Mouse (Mus musculus) megakaryocyte, adult 5-6 weeks (primary cell): ENCODE results near the gene Nt5c2. TPM values are rescaled to one million over a fixed set of nuclear protein-coding genes. Genes with fewer than 3 reads are reported as not detected.
A peak's percentile ranks its signal among the peaks of the same experiment; 100 is the strongest.

Experiments
- ATAC-seq: 2 replicates; pipeline ENCODE4 v1.8.0; 2016; ENCODE audit warnings: mild to moderate bottlenecking, inconsistent platforms; ENCODE audit not compliant: poor library complexity, severe bottlenecking
- total RNA-seq, 2 experiments: library from RNA; stranded (forward) in 1 of 2; stranded (reverse) in 1 of 2; fragments of 153-499, 151-499 nt in 1 of 2; fragments of 221-1000, 200-1000 nt in 1 of 2; gene quantifications; 2 replicates each; pipeline versions ENCODE4 v1.2.3 to v1.2.4; 2015 to 2017

Gene Nt5c2
- total RNA-seq, 2 experiments from 2014 or later: 36.1 to 43.6 TPM

GRCm38 (mm10) chr19:46969286-46969985, 45.5 kb downstream of the Nt5c2 start:
- no peak for ATAC-seq

GRCm38 (mm10) chr19:46968833-46969232, 46.1 kb downstream of the Nt5c2 start:
- ATAC-seq: no peak

- ATAC-seq: no peak
These were observed 47.1 kb downstream of the Nt5c2 start for GRCm38 (mm10) chr19:46967861-46968260.

GRCm38 (mm10) chr19:46966330-46966729, 48.6 kb downstream of the Nt5c2 start:
- ATAC-seq: no peak

GRCm38 (mm10) chr19:46965496-46965895, 49.5 kb downstream of the Nt5c2 start:
- ATAC-seq: no peak

- ATAC-seq: no peak
These were observed 50.6 kb downstream of the Nt5c2 start for GRCm38 (mm10) chr19:46964353-46964752.

- no peak for ATAC-seq
These were observed 51.5 kb downstream of the Nt5c2 start for GRCm38 (mm10) chr19:46963440-46963839.

- ATAC-seq: no peak
These were observed 52.1 kb downstream of the Nt5c2 start for GRCm38 (mm10) chr19:46962841-46963240.

GRCm38 (mm10) chr19:46962171-46962772, 52.7 kb downstream of the Nt5c2 start:
- ATAC-seq: peak; percentile 74

- ATAC-seq: peak; percentile 84
These were observed 53.3 kb downstream of the Nt5c2 start for GRCm38 (mm10) chr19:46961652-46962051.

- ATAC-seq: no peak
These were observed 53.8 kb downstream of the Nt5c2 start for GRCm38 (mm10) chr19:46961047-46961651.

- no peak; the same call in 1 of the 2 replicates for ATAC-seq
These were observed 54.6 kb downstream of the Nt5c2 start for GRCm38 (mm10) chr19:46960101-46961046.

GRCm38 (mm10) chr19:46959536-46959935, 55.4 kb downstream of the Nt5c2 start:
- ATAC-seq: no peak

GRCm38 (mm10) chr19:46958566-46958965, 56.4 kb downstream of the Nt5c2 start:
- no peak for ATAC-seq

- no peak for ATAC-seq
These were observed 57.0 kb downstream of the Nt5c2 start for GRCm38 (mm10) chr19:46957971-46958370.

- no peak for ATAC-seq
These were observed 58.0 kb downstream of the Nt5c2 start for GRCm38 (mm10) chr19:46957001-46957400.

- ATAC-seq: no peak
These were observed 58.5 kb downstream of the Nt5c2 start for GRCm38 (mm10) chr19:46956410-46956809.

GRCm38 (mm10) chr19:46955630-46956029, 59.3 kb downstream of the Nt5c2 start:
- ATAC-seq: no peak

- no peak for ATAC-seq
These were observed 61.4 kb downstream of the Nt5c2 start for GRCm38 (mm10) chr19:46953536-46953935.

- no peak for ATAC-seq
These were observed 62.0 kb downstream of the Nt5c2 start for GRCm38 (mm10) chr19:46952986-46953385.

GRCm38 (mm10) chr19:46944341-46944740, 70.6 kb downstream of the Nt5c2 start:
- no peak for ATAC-seq
